Mouse (Mus musculus) neural tube, embryonic 15.5 days (tissue): ENCODE data around the gene Cdk18. TPM values are rescaled to one million over a fixed set of nuclear protein-coding genes. Genes with fewer than 3 reads are reported as not detected.
A peak's percentile ranks its signal among the peaks of the same experiment; 100 is the strongest.

Experiments used
- ATAC-seq: fragments of 200-750 bp; cut with Nextera tagmentation; 2 replicates; pipeline ENCODE4 v1.8.0; 2017; ENCODE audit warnings: mild to moderate bottlenecking, moderate TSS enrichment, moderate library complexity; ENCODE audit not compliant: low FRiP score
- H3K27ac ChIP-seq: fragments of 300-500 bp; sonication (generic); replicated peaks from 2 replicates; pipeline ENCODE4 v1.5.1; 2015; ENCODE audit warnings: mild to moderate bottlenecking, inconsistent platforms
- H3K27me3 ChIP-seq: fragments of 300-500 bp; sonication (generic); replicated peaks from 2 replicates; pipeline ENCODE4 v1.6.1; 2015; ENCODE audit warnings: inconsistent platforms
- H3K36me3 ChIP-seq: fragments of 300-500 bp; sonication (generic); 2 replicates; pipeline ENCODE4 v1.6.1; 2015; ENCODE audit warnings: inconsistent platforms
- H3K4me1 ChIP-seq: fragments of 300-500 bp; sonication (generic); 2 replicates; pipeline ENCODE4 v1.6.1; 2015; ENCODE audit warnings: inconsistent platforms
- H3K4me2 ChIP-seq: fragments of 300-500 bp; sonication (generic); 2 replicates; pipeline ENCODE4 v1.6.1; 2015; ENCODE audit warnings: inconsistent platforms, mild to moderate bottlenecking, moderate library complexity
- H3K4me3 ChIP-seq: fragments of 300-500 bp; sonication (generic); replicated peaks from 2 replicates; pipeline ENCODE4 v1.5.1; 2015; ENCODE audit warnings: mild to moderate bottlenecking, inconsistent platforms
- H3K9ac ChIP-seq: fragments of 300-500 bp; sonication (generic); replicated peaks from 2 replicates; pipeline ENCODE4 v1.6.1; 2015; ENCODE audit warnings: mild to moderate bottlenecking, inconsistent platforms
- H3K9me3 ChIP-seq: fragments of 300-500 bp; sonication (generic); replicated peaks from 2 replicates; pipeline ENCODE4 v1.6.1; 2016; ENCODE audit warnings: inconsistent platforms
- WGBS: fragments of 180-500 bp; shearing (Covaris S2); methylation state at CpG from one replicate; pipeline ENCODE4 v1.1.7; 2015; ENCODE audit warnings: mixed read lengths; 5-methylcytosine and 5-hydroxymethylcytosine counted together
- polyA plus RNA-seq: library from polyadenylated mRNA; unstranded; fragments of >200 nt; fragmentation: Nextera tagmentation; extraction: Ambion mirVana; gene quantifications from 2 replicates; pipeline ENCODE4 v1.2.1, GENCODE M21; 2015

Gene Cdk18
- polyA plus RNA-seq, 1 experiment from 2014 or later = 0.68 TPM

GRCm38 (mm10) chr1:132136847-132137246 lies 2.6 kb downstream of the Cdk18 start:
- peaks cover 16% of the 10 kb centered on the region for H3K4me1 ChIP-seq
- 95% methylated on average over 3 of the region's 3 CpGs for WGBS
- ATAC-seq = no peak
- no peak overlapping the region for H3K4me3 ChIP-seq
- no peak overlapping the region for H3K4me2 ChIP-seq
- no peak overlapping the region for H3K27ac ChIP-seq
- H3K9me3 ChIP-seq = no peaks in the 10 kb centered on the region
- H3K27me3 ChIP-seq = peaks cover 19% of the 10 kb centered on the region
- no peaks in the 10 kb centered on the region for H3K36me3 ChIP-seq
- H3K9ac ChIP-seq = no peak overlapping the region

- peaks cover 19% of the 10 kb centered on the region for H3K27me3 ChIP-seq
- no peak overlapping the region for H3K4me3 ChIP-seq
- no peaks in the 10 kb centered on the region for H3K36me3 ChIP-seq
- WGBS = 84% methylated on average over 7 of the region's 7 CpGs
- ATAC-seq = no peak
- no peaks in the 10 kb centered on the region for H3K9me3 ChIP-seq
- H3K4me1 ChIP-seq = peaks cover 16% of the 10 kb centered on the region
- H3K27ac ChIP-seq = no peak overlapping the region
- H3K4me2 ChIP-seq = no peak overlapping the region
- H3K9ac ChIP-seq = no peak overlapping the region
These were observed 3.9 kb downstream of the Cdk18 start for GRCm38 (mm10) chr1:132135631-132136030.

- Histone ChIP-seq H3K27ac (no peak overlapping the region), H3K4me1 (peaks cover 7% of the 10 kb centered on the region), H3K4me2 (no peak overlapping the region), H3K4me3 (no peak overlapping the region), H3K27me3 (no peaks in the 10 kb centered on the region), H3K9me3 (no peaks in the 10 kb centered on the region), H3K36me3 (no peaks in the 10 kb centered on the region), H3K9ac (no peak overlapping the region)
- ATAC-seq = no peak
- WGBS = 76% methylated on average over 7 of the region's 7 CpGs
These were observed 11.2 kb downstream of the Cdk18 start for GRCm38 (mm10) chr1:132128311-132128710.

GRCm38 (mm10) chr1:132125803-132126405 lies 13.6 kb downstream of the Cdk18 start:
- WGBS = 72% methylated on average over 6 of the region's 6 CpGs
- ATAC-seq = no peak

GRCm38 (mm10) chr1:132125249-132125648 lies 14.2 kb downstream of the Cdk18 start:
- Histone ChIP-seq H3K4me2 (no peak overlapping the region), H3K4me1 (peaks cover 11% of the 10 kb centered on the region), H3K36me3 (no peaks in the 10 kb centered on the region), H3K27ac (no peak overlapping the region), H3K27me3 (no peaks in the 10 kb centered on the region), H3K9me3 (no peaks in the 10 kb centered on the region), H3K9ac (no peak overlapping the region), H3K4me3 (no peak overlapping the region)
- 38% methylated on average over 4 of the region's 4 CpGs for WGBS
- ATAC-seq = no peak

More at GRCm38 (mm10) chr1:132125803-132126405, 13.6 kb downstream of the Cdk18 start:
- Histone ChIP-seq H3K27ac (no peak overlapping the region), H3K9me3 (no peaks in the 10 kb centered on the region), H3K27me3 (no peaks in the 10 kb centered on the region), H3K4me1 (peaks cover 11% of the 10 kb centered on the region), H3K4me3 (no peak overlapping the region), H3K9ac (no peak overlapping the region), H3K4me2 (no peak overlapping the region), H3K36me3 (no peaks in the 10 kb centered on the region)

- Histone ChIP-seq H3K4me3 (no peak overlapping the region), H3K4me2 (no peak overlapping the region), H3K27ac (no peak overlapping the region), H3K27me3 (no peaks in the 10 kb centered on the region), H3K9ac (no peak overlapping the region), H3K36me3 (no peaks in the 10 kb centered on the region), H3K4me1 (peaks cover 11% of the 10 kb centered on the region), H3K9me3 (no peaks in the 10 kb centered on the region)
- peak; percentile 43; the same call in 1 of the 2 replicates for ATAC-seq
- 40% methylated on average over 9 of the region's 9 CpGs for WGBS
These were observed 16.0 kb downstream of the Cdk18 start for GRCm38 (mm10) chr1:132123420-132124014.

GRCm38 (mm10) chr1:132121895-132122294 lies 17.6 kb downstream of the Cdk18 start:
- Histone ChIP-seq H3K9me3 (no peaks in the 10 kb centered on the region), H3K4me3 (no peak overlapping the region), H3K4me2 (no peak overlapping the region), H3K27ac (no peak overlapping the region), H3K4me1 (peaks cover 11% of the 10 kb centered on the region), H3K9ac (no peak overlapping the region), H3K27me3 (no peaks in the 10 kb centered on the region), H3K36me3 (no peaks in the 10 kb centered on the region)
- ATAC-seq = no peak
- 69% methylated on average over 6 of the region's 6 CpGs for WGBS

GRCm38 (mm10) chr1:132121236-132121635 lies 18.2 kb downstream of the Cdk18 start:
- Histone ChIP-seq H3K27me3 (no peaks in the 10 kb centered on the region), H3K4me3 (no peak overlapping the region), H3K9ac (no peak overlapping the region), H3K9me3 (no peaks in the 10 kb centered on the region), H3K36me3 (no peaks in the 10 kb centered on the region), H3K27ac (no peak overlapping the region), H3K4me1 (peaks cover 13% of the 10 kb centered on the region), H3K4me2 (no peak overlapping the region)
- peak; percentile 69; the same call in 1 of the 2 replicates for ATAC-seq
- 16% methylated on average over 6 of the region's 6 CpGs for WGBS

GRCm38 (mm10) chr1:132116606-132117005 lies 22.9 kb downstream of the Cdk18 start:
- Histone ChIP-seq H3K27me3 (no peaks in the 10 kb centered on the region), H3K4me2 (no peak overlapping the region), H3K36me3 (no peaks in the 10 kb centered on the region), H3K4me1 (0 out of 2 replicates have a peak, but pooled peaks cover 5% of the 10 kb centered on the region), H3K27ac (no peak overlapping the region), H3K9me3 (no peaks in the 10 kb centered on the region), H3K4me3 (no peak overlapping the region), H3K9ac (no peak overlapping the region)
- 33% methylated on average over 18 of the region's 18 CpGs for WGBS
- ATAC-seq = no peak

GRCm38 (mm10) chr1:132113098-132113497 lies 26.4 kb downstream of the Cdk18 start:
- 52% methylated on average over 3 of the region's 3 CpGs for WGBS
- H3K9ac ChIP-seq = no peak overlapping the region
- no peak for ATAC-seq
- H3K36me3 ChIP-seq = no peaks in the 10 kb centered on the region
- 0 out of 2 replicates have a peak, but pooled peaks cover 3% of the 10 kb centered on the region for H3K4me1 ChIP-seq
- H3K4me2 ChIP-seq = no peak overlapping the region
- H3K9me3 ChIP-seq = no peaks in the 10 kb centered on the region
- no peak overlapping the region for H3K4me3 ChIP-seq
- no peak overlapping the region for H3K27ac ChIP-seq
- H3K27me3 ChIP-seq = no peaks in the 10 kb centered on the region

GRCm38 (mm10) chr1:132112426-132112825 lies 27.1 kb downstream of the Cdk18 start:
- no peak overlapping the region for H3K4me2 ChIP-seq
- H3K9ac ChIP-seq = no peak overlapping the region
- no peaks in the 10 kb centered on the region for H3K9me3 ChIP-seq
- H3K4me1 ChIP-seq = 0 out of 2 replicates have a peak, but pooled peaks cover 3% of the 10 kb centered on the region
- no peak for ATAC-seq
- H3K4me3 ChIP-seq = no peak overlapping the region
- H3K36me3 ChIP-seq = no peaks in the 10 kb centered on the region
- WGBS = 84% methylated on average over 8 of the region's 8 CpGs
- H3K27me3 ChIP-seq = no peaks in the 10 kb centered on the region
- no peak overlapping the region for H3K27ac ChIP-seq

- no peak overlapping the region for H3K27ac ChIP-seq
- H3K36me3 ChIP-seq = no peaks in the 10 kb centered on the region
- ATAC-seq = no peak
- H3K4me1 ChIP-seq = no peaks in the 10 kb centered on the region
- 75% methylated on average over 1 of the region's 1 CpGs for WGBS
- no peaks in the 10 kb centered on the region for H3K9me3 ChIP-seq
- no peak overlapping the region for H3K4me2 ChIP-seq
- H3K9ac ChIP-seq = no peak overlapping the region
- H3K4me3 ChIP-seq = no peak overlapping the region
- no peaks in the 10 kb centered on the region for H3K27me3 ChIP-seq
These were observed 28.1 kb downstream of the Cdk18 start for GRCm38 (mm10) chr1:132111411-132111810.
